Mouse (Mus musculus): ENCODE measurements around the gene Ifnar1. TPM values are rescaled to one million over a fixed set of nuclear protein-coding genes. Genes with fewer than 3 reads are reported as not detected.

The Ifnar1 gene
- polyA plus RNA-seq, 1 experiment from 2014 or later = 55.0 TPM

- DNase-seq (ENCODE audit: low spot score) (no peak), ATAC-seq (ENCODE audit: insufficient number of reproducible peaks, low FRiP score, low TSS enrichment, low read depth) (no peak)
- Histone ChIP-seq H3K4me2 (ENCODE audit: low read depth, severe bottlenecking) (no peak overlapping the region), H3K4me3 (ENCODE audit: low read depth, low read length) (no peak overlapping the region), H3K4me1 (ENCODE audit: control insufficient read depth, insufficient read depth, low read length) (no peaks in the 10 kb centered on the region), H3K27ac (replicated peaks; ENCODE audit: low read depth, low read length) (no peak overlapping the region), H3K9me3 (ENCODE audit: control insufficient read depth, low read length) (no peaks in the 10 kb centered on the region), H3K36me3 (ENCODE audit: control insufficient read depth, insufficient read depth, low read length) (no peaks in the 10 kb centered on the region), H3K27me3 (ENCODE audit: control insufficient read depth, insufficient read depth, low read length) (no peaks in the 10 kb centered on the region), H3K9ac (ENCODE audit: low read length) (no peak overlapping the region)
- 78% methylated on average over 4 of the region's 4 CpGs for WGBS
Measured at GRCm38 (mm10) chr16:91455868-91456267, 29.2 kb upstream of the Ifnar1 start.

GRCm38 (mm10) chr16:91458301-91458746 is 26.7 kb upstream of the Ifnar1 start:
- DNase-seq (ENCODE audit: low spot score) (no peak), ATAC-seq (ENCODE audit: insufficient number of reproducible peaks, low FRiP score, low TSS enrichment, low read depth) (no peak)
- no peak overlapping the region for H3K9ac ChIP-seq (ENCODE audit: low read length)
- no peaks in the 10 kb centered on the region for H3K36me3 ChIP-seq (ENCODE audit: control insufficient read depth, insufficient read depth, low read length)
- no peak overlapping the region for H3K4me2 ChIP-seq (ENCODE audit: low read depth, severe bottlenecking)
- H3K4me3 ChIP-seq (ENCODE audit: low read depth, low read length) = no peak overlapping the region
- WGBS = 85% methylated on average over 21 of the region's 21 CpGs
- no peak overlapping the region for H3K27ac ChIP-seq (replicated peaks; ENCODE audit: low read depth, low read length)
- no peaks in the 10 kb centered on the region for H3K27me3 ChIP-seq (ENCODE audit: control insufficient read depth, insufficient read depth, low read length)
- H3K4me1 ChIP-seq (ENCODE audit: control insufficient read depth, insufficient read depth, low read length) = no peaks in the 10 kb centered on the region
- H3K9me3 ChIP-seq (ENCODE audit: control insufficient read depth, low read length) = no peaks in the 10 kb centered on the region

GRCm38 (mm10) chr16:91458976-91459375 is 26.1 kb upstream of the Ifnar1 start:
- Histone ChIP-seq H3K4me3 (ENCODE audit: low read depth, low read length) (no peak overlapping the region), H3K4me1 (ENCODE audit: control insufficient read depth, insufficient read depth, low read length) (no peaks in the 10 kb centered on the region), H3K27me3 (ENCODE audit: control insufficient read depth, insufficient read depth, low read length) (no peaks in the 10 kb centered on the region), H3K9me3 (ENCODE audit: control insufficient read depth, low read length) (no peaks in the 10 kb centered on the region), H3K4me2 (ENCODE audit: low read depth, severe bottlenecking) (no peak overlapping the region), H3K9ac (ENCODE audit: low read length) (no peak overlapping the region), H3K36me3 (ENCODE audit: control insufficient read depth, insufficient read depth, low read length) (no peaks in the 10 kb centered on the region), H3K27ac (replicated peaks; ENCODE audit: low read depth, low read length) (no peak overlapping the region)
- DNase-seq (ENCODE audit: low spot score) = no peak
- no peak for ATAC-seq (ENCODE audit: insufficient number of reproducible peaks, low FRiP score, low TSS enrichment, low read depth)
- 70% methylated on average over 5 of the region's 5 CpGs for WGBS

DNA sequence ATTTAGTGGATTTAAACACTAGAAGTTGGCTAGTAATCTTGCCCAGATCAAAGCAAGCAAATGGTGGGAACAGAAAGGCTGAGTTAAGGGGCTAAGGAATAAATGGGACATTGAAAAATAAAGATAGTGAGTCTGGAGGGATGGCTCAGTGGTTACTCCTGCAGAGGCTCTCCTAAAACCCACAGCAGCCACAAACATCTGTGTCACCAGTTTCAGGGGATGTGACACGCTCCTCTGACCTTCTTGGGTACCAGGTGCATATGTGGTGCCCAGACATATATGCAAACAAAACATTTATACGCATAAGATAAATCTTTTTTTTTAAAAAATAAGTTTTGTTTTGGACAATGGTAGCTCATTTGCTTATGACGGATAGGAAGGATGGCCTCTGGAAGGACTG is 25.6 kb upstream of the Ifnar1 start:
- WGBS = 90% methylated on average over 3 of the region's 3 CpGs
- Histone ChIP-seq H3K9ac (ENCODE audit: low read length) (no peak overlapping the region), H3K36me3 (ENCODE audit: control insufficient read depth, insufficient read depth, low read length) (no peaks in the 10 kb centered on the region), H3K27ac (replicated peaks; ENCODE audit: low read depth, low read length) (no peak overlapping the region), H3K27me3 (ENCODE audit: control insufficient read depth, insufficient read depth, low read length) (no peaks in the 10 kb centered on the region), H3K4me2 (ENCODE audit: low read depth, severe bottlenecking) (no peak overlapping the region), H3K4me1 (ENCODE audit: control insufficient read depth, insufficient read depth, low read length) (no peaks in the 10 kb centered on the region), H3K4me3 (ENCODE audit: low read depth, low read length) (no peak overlapping the region), H3K9me3 (ENCODE audit: control insufficient read depth, low read length) (no peaks in the 10 kb centered on the region)
- DNase-seq (ENCODE audit: low spot score) (no peak), ATAC-seq (ENCODE audit: insufficient number of reproducible peaks, low FRiP score, low TSS enrichment, low read depth) (no peak)

GRCm38 (mm10) chr16:91459841-91460370 is 25.1 kb upstream of the Ifnar1 start:
- Histone ChIP-seq H3K9me3 (ENCODE audit: control insufficient read depth, low read length) (no peaks in the 10 kb centered on the region), H3K27me3 (ENCODE audit: control insufficient read depth, insufficient read depth, low read length) (no peaks in the 10 kb centered on the region), H3K4me1 (ENCODE audit: control insufficient read depth, insufficient read depth, low read length) (no peaks in the 10 kb centered on the region), H3K36me3 (ENCODE audit: control insufficient read depth, insufficient read depth, low read length) (no peaks in the 10 kb centered on the region), H3K9ac (ENCODE audit: low read length) (no peak overlapping the region), H3K4me3 (ENCODE audit: low read depth, low read length) (no peak overlapping the region), H3K4me2 (ENCODE audit: low read depth, severe bottlenecking) (no peak overlapping the region), H3K27ac (replicated peaks; ENCODE audit: low read depth, low read length) (no peak overlapping the region)
- DNase-seq (ENCODE audit: low spot score) (no peak), ATAC-seq (ENCODE audit: insufficient number of reproducible peaks, low FRiP score, low TSS enrichment, low read depth) (no peak)
- WGBS = 66% methylated on average over 11 of the region's 11 CpGs

- no peak overlapping the region for H3K4me2 ChIP-seq (ENCODE audit: low read depth, severe bottlenecking)
- no peak overlapping the region for H3K9ac ChIP-seq (ENCODE audit: low read length)
- WGBS = 76% methylated on average over 11 of the region's 11 CpGs
- H3K9me3 ChIP-seq (ENCODE audit: control insufficient read depth, low read length) = no peaks in the 10 kb centered on the region
- H3K36me3 ChIP-seq (ENCODE audit: control insufficient read depth, insufficient read depth, low read length) = no peaks in the 10 kb centered on the region
- DNase-seq (ENCODE audit: low spot score) = no peak
- no peak overlapping the region for H3K4me3 ChIP-seq (ENCODE audit: low read depth, low read length)
- H3K4me1 ChIP-seq (ENCODE audit: control insufficient read depth, insufficient read depth, low read length) = peaks cover 2% of the 10 kb centered on the region; the same call in 1 of the 2 replicates
- no peak for ATAC-seq (ENCODE audit: insufficient number of reproducible peaks, low FRiP score, low TSS enrichment, low read depth)
- H3K27ac ChIP-seq (replicated peaks; ENCODE audit: low read depth, low read length) = no peak overlapping the region
- no peaks in the 10 kb centered on the region for H3K27me3 ChIP-seq (ENCODE audit: control insufficient read depth, insufficient read depth, low read length)
Measured at GRCm38 (mm10) chr16:91461066-91461638, 23.9 kb upstream of the Ifnar1 start.

- Histone ChIP-seq H3K9me3 (ENCODE audit: control insufficient read depth, low read length) (no peaks in the 10 kb centered on the region), H3K27ac (replicated peaks; ENCODE audit: low read depth, low read length) (no peak overlapping the region)
- ATAC-seq (ENCODE audit: insufficient number of reproducible peaks, low FRiP score, low TSS enrichment, low read depth) = no peak
Measured at GRCm38 (mm10) chr16:91461773-91462181, 23.3 kb upstream of the Ifnar1 start.

GRCm38 (mm10) chr16:91462644-91463043 is 22.4 kb upstream of the Ifnar1 start:
- Histone ChIP-seq H3K27me3 (ENCODE audit: control insufficient read depth, insufficient read depth, low read length) (no peaks in the 10 kb centered on the region), H3K4me2 (ENCODE audit: low read depth, severe bottlenecking) (no peak overlapping the region), H3K36me3 (ENCODE audit: control insufficient read depth, insufficient read depth, low read length) (no peaks in the 10 kb centered on the region), H3K9me3 (ENCODE audit: control insufficient read depth, low read length) (no peaks in the 10 kb centered on the region), H3K4me3 (ENCODE audit: low read depth, low read length) (no peak overlapping the region), H3K27ac (replicated peaks; ENCODE audit: low read depth, low read length) (no peak overlapping the region), H3K4me1 (ENCODE audit: control insufficient read depth, insufficient read depth, low read length) (peaks cover 9% of the 10 kb centered on the region), H3K9ac (ENCODE audit: low read length) (no peak overlapping the region)
- 73% methylated on average over 3 of the region's 3 CpGs for WGBS
- ATAC-seq (ENCODE audit: insufficient number of reproducible peaks, low FRiP score, low TSS enrichment, low read depth) (no peak), DNase-seq (ENCODE audit: low spot score) (no peak)

More at GRCm38 (mm10) chr16:91461773-91462181, 23.3 kb upstream of the Ifnar1 start:
- Histone ChIP-seq H3K4me1 (ENCODE audit: control insufficient read depth, insufficient read depth, low read length) (peaks cover 8% of the 10 kb centered on the region), H3K36me3 (ENCODE audit: control insufficient read depth, insufficient read depth, low read length) (no peaks in the 10 kb centered on the region), H3K4me2 (ENCODE audit: low read depth, severe bottlenecking) (no peak overlapping the region), H3K27me3 (ENCODE audit: control insufficient read depth, insufficient read depth, low read length) (no peaks in the 10 kb centered on the region), H3K9ac (ENCODE audit: low read length) (no peak overlapping the region), H3K4me3 (ENCODE audit: low read depth, low read length) (no peak overlapping the region)
- no peak for DNase-seq (ENCODE audit: low spot score)
- 66% methylated on average over 9 of the region's 9 CpGs for WGBS

GRCm38 (mm10) chr16:91463400-91463799 is 21.6 kb upstream of the Ifnar1 start:
- Histone ChIP-seq H3K4me1 (ENCODE audit: control insufficient read depth, insufficient read depth, low read length) (peaks cover 9% of the 10 kb centered on the region), H3K9ac (ENCODE audit: low read length) (no peak overlapping the region), H3K27me3 (ENCODE audit: control insufficient read depth, insufficient read depth, low read length) (no peaks in the 10 kb centered on the region), H3K27ac (replicated peaks; ENCODE audit: low read depth, low read length) (no peak overlapping the region), H3K4me2 (ENCODE audit: low read depth, severe bottlenecking) (no peak overlapping the region), H3K36me3 (ENCODE audit: control insufficient read depth, insufficient read depth, low read length) (no peaks in the 10 kb centered on the region), H3K4me3 (ENCODE audit: low read depth, low read length) (no peak overlapping the region), H3K9me3 (ENCODE audit: control insufficient read depth, low read length) (no peaks in the 10 kb centered on the region; the same call in 1 of the 2 replicates)
- WGBS = 82% methylated on average over 2 of the region's 2 CpGs
- ATAC-seq (ENCODE audit: insufficient number of reproducible peaks, low FRiP score, low TSS enrichment, low read depth) = no peak
- DNase-seq (ENCODE audit: low spot score) = no peak

Measured in limb, embryonic 11.5 days (tissue).